Mouse (Mus musculus) adrenal gland, postnatal 4 days (tissue): ENCODE data around the gene Kbtbd13. TPM values are rescaled to one million over a fixed set of nuclear protein-coding genes. Genes with fewer than 3 reads are reported as not detected.

Source experiments
- DNase-seq, 2 experiments: peaks; one replicate each; pipeline ENCODE4 v3.0.0; 2021 to 2022; ENCODE audit warnings: low spot score in 2 of 2, mixed read lengths in 2 of 2
- total RNA-seq, 2 experiments: library from RNA; stranded (reverse); gene quantifications; 2 replicates each; pipeline ENCODE4 v1.2.3; 2021

Kbtbd13 gene
- total RNA-seq, 2 experiments from 2014 or later, result 0.99 to 1.0 TPM

DNA sequence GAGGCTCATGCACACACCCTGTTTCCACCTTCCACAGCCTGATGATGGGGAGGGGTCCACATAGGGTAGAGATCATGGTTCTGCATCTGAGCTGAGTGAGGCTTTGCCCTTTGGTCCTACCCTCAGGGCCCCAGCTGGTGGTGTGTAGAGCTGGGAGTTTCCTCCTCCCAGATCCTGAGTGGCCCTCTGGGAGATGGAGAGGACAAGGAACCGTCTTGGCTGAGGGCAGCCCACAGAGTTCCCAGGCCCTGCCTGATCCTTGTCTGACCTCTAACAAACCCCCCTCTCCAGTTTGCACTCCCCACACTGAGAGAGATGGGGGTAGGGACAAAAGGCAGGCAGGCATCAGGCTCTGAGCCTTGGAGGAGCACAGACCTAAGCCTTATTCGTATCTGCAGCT is 2.9 kb upstream of the Kbtbd13 start:
- no peak for DNase-seq

DNA sequence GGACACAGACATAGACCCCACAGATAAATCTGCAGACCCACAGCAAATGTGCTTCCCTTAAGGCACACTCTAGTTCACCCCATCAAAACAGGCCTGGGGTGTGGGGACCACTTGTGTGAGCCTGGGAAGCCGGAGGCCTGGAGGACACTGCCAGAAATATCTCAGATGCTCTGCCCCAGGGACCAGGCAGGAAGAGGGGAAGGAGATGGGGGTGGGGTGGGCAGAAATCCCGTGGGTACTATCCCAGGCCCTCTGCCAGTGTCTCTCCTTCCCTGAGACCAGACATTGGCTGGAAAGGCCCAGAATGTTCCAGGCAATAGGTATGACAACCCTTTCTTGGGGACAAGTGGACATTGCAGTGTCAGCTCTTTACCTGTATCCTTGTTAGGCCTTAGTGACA is 2.2 kb upstream of the Kbtbd13 start:
- DNase-seq, result no peak

DNA sequence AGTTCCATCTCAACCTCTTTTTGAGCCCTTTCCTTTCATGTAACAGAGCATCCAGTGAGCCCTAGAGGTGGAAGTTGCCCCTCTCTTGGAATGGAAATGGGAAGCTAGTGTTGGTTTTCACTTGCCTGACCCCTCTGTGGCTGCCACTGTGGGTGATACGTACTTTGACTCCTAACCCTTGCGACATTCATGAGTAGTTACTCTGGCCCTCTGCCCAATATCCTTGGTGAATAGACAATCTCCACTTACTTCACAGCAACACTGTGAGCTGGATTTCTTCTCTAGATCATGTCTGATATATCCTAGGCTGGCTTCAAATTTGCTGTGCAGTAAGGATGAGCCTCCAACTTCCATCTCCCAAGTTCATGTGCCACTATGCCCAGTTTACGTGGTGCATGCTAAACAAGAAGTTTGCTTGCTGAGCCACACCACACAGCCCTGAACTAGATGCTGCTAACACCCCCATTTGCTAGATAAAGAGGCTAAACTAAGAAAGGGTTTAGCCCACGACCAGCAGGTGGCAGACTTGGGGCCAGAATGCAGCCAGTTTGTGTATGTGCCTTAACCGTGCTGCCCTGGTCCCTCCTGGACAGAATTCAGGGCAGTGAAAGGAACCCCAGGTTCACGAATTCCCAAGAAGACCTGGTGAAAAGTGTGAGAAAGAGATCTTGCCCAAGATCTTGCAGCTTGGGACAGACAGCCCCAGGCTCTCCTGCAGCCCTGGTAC is 1.3 kb upstream of the Kbtbd13 start:
- peak in 1 of 2 experiments; percentile 51 for DNase-seq

GRCm38 (mm10) chr9:65390752-65391612 is 470 bp downstream of the Kbtbd13 start:
- DNase-seq, result no peak

DNA sequence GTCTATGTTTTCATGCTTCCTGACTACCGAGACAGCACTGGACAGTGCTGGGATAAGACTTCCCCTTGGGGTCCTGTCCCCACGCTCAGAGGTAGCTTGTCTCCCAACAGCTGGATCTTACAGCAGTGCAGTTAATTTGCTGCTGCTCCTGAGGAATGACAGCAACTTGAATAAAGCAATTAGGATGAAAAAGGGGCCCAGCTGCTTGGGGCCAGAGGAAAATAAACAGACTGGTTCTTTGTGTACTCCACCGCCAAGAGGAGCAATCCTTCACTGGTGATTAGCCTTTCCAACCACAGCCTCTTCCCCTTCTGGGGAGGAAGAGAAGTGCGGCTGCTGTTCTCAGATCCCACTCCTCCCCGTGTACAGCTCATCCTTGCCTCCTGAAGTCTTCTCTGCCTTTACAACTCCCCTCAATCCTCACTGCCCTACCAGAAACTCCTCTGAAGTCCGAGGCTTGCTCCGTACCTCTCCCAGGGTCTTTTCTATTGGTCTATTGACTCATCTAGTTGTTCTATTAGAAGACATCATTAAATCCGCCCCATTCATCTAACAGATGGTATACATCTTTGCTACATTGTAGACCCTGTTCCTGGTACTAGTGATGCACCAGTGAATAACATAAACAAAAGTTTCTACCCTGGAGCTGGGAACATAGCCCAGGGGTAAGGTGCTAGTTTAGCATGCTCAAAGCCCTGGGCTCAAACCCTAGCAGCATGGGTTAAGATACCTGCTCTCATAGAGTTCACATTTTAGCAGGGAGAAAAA is 4.9 kb downstream of the Kbtbd13 start:
- DNase-seq, result no peak

DNA sequence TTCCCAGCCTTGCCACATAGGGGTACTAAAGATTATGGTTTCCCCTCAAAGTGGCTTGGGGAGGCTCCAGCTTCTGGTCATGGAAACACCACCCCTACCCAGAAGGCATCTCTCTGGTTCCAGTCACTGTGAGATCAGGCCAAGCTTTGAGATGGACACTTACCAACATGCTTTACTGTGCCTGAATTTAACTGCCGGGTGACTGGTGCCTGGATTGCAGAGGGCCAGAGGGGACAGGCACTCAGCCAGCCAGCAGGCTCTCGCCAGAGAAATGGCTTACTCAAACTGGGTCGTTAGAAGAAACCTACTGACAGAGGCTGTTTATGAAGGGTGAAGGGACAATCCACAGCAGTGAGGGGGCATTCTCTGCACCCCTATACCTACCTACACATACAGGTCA is 7.2 kb downstream of the Kbtbd13 start:
- DNase-seq, result no peak

DNA sequence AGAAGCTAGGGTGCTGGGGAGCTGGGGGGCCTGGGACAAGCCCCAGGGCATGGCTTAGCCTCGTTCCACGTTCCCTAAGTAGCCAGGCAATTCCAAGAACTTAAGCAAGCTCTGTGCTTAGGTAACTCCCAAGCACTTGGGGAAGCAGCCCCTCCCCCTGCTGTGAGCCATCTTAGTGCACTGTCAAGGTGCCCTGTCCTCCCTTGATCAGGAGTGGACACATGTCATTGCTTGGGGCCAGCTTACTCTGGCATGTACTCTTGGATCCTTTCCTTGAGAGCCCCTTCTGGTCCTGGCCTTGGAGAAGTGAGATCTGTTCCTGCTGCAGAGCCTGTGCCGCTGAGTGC is 8.7 kb downstream of the Kbtbd13 start:
- DNase-seq, result no peak

DNA sequence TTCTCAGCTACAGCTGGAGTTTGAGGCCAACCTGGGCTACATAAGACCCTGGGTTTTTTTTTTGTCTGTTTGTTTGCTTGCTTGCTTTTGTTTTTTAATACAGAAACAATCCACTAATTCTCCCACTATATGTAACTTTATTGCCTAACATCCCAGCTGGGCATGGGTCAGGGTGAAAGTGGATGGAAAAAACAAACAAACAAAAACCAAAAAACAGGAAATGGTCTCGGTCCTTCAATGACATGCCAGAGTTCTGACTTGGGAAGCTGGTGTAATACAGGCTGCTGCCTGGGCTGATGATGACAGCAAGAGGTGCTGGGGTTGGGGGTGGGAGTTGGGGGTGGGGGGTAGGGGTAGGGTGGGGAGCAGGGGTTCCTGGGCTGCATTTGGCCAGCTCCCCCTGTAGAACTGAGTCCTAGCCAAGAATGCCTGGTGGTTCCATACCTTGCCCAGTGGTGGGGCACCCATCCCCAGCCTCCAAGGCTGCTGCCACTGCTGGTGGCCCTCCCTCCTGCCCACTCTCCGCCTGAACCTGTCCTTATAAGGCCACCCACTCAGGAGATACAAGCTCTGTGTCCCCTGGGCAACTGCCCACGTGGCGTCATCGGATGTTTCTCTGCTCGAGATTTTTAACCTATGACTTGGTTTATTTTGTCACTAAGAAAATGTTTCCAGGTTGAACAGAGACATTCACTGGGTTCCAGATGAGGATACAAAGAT is 9.3 kb downstream of the Kbtbd13 start:
- no peak for DNase-seq

GRCm38 (mm10) chr9:65381017-65381590 is 10.3 kb downstream of the Kbtbd13 start:
- no peak for DNase-seq

GRCm38 (mm10) chr9:65375163-65375934 is 16.1 kb downstream of the Kbtbd13 start:
- DNase-seq, result no peak

- DNase-seq, result no peak
Measured at GRCm38 (mm10) chr9:65374468-65375162, 16.8 kb downstream of the Kbtbd13 start.

GRCm38 (mm10) chr9:65372449-65372848 is 19.0 kb downstream of the Kbtbd13 start:
- DNase-seq, result no peak

DNA sequence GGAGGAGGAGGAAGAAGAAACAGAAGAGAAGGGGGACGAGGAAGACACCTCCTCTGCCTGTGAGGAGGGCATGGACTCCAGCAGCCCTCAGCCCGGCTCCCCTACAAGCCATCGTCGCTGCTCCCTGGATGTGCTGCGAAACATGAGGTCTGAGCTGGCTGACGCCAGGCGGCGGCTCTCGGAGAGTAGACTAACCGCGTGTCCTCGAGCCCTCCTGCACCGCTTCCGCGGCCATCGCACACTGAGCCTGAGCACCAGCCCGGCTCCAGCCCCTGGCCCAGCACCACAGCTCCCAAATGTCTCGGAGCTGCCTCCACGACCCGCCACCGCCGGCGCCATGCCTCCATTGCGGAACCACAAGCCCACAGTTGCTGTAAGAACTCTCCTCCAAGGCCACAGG is 19.7 kb downstream of the Kbtbd13 start:
- DNase-seq, result no peak

GRCm38 (mm10) chr9:65365721-65366120 is 25.7 kb downstream of the Kbtbd13 start:
- DNase-seq, result no peak

DNA sequence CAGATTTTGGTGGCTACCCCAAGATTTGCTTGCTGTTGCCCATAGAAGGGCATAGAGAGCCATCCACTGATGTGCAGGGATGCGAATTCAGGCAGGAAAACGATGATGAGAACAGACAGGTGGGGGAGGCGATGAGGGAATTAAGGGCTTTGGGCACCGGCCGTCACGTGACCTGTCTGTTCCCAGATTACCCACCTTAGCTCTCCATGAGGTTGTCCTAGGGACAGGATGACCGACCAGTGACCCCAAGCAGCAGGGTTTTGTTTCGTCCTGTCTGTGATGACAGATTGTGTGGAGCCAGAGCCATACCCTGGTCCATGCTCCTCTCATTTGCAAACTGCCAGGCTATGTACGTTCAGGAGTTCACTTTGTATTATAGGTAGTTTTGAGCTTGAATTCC is 27.8 kb downstream of the Kbtbd13 start:
- DNase-seq, result no peak

GRCm38 (mm10) chr9:65360641-65361448 is 30.6 kb downstream of the Kbtbd13 start, which contains the start of gene Ubap1l:
Gene Ubap1l, plus strand, starts transcription at chr9:65361041.
- no peak for DNase-seq

DNA sequence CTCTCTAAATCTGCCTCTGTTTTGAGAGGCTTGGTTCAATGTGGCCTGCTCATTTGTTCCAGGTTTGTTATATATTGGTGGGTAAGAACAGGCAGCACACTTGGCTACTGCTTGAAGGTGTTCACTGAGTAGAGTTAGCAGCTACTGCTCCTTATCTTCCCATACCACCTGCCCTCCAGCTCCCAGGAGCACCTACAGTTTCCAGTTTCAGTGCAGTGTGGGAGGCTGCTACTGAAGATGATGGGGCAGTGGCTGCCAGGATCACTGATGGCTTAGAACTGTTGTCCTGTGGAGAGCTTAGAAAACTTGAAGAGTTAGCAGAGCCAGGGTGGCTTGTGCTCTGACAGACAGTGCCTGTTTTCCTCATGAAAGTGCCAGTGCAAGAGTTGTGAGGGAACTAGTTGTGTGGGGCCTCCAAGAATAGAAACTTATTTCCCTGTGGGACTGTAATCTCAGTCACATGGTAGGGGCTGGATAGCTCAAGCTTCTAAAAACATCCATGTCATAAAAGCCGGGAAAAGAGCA is 32.4 kb downstream of the Kbtbd13 start:
- no peak for DNase-seq

- DNase-seq, result no peak
Measured at GRCm38 (mm10) chr9:65356971-65357370, 34.5 kb downstream of the Kbtbd13 start.
